15 mouse cellular contexts compared by ENCODE assay signal in genomic region chr14:30943038-30943437, GRCm38 (mm10). TPM values are rescaled to one million over a fixed set of nuclear protein-coding genes. Genes with fewer than 3 reads are reported as not detected.
DNase-seq lines count a peak whose midpoint lies in the region; ATAC-seq and TF ChIP-seq lines count a peak whose summit lies in the region.
"Had no signal": no experiment of that assay in that cellular context is flagged by ENCODE, and none has a peak within 500 bp of the region (broad histone marks: within the 10 kb centered on the region; RNA-seq: fewer than 3 reads in every experiment).

Gene Itih1, minus strand, starts transcription at chr14:30943289.

- H3K36me3 ChIP-seq in intestine, postnatal 0 days (ENCODE audit: control insufficient read depth, insufficient read depth): no peaks in the 10 kb centered on the region
- H3K36me3 ChIP-seq in intestine, embryonic 15.5 days: no peaks in the 10 kb centered on the region
- H3K36me3 ChIP-seq in neural tube, embryonic 15.5 days: no peaks in the 10 kb centered on the region
- no peaks in the 10 kb centered on the region for H3K36me3 ChIP-seq in liver, embryonic 12.5 days
- H3K36me3 ChIP-seq: hindbrain, embryonic 15.5 days; limb, embryonic 15.5 days had no signal

- WGBS in intestine, postnatal 0 days: 65% methylated on average over 7 of the region's 7 CpGs
- 65% methylated on average over 7 of the region's 7 CpGs for WGBS in intestine, embryonic 15.5 days
- WGBS in neural tube, embryonic 15.5 days: 87% methylated on average over 7 of the region's 7 CpGs
- WGBS in liver, embryonic 12.5 days (ENCODE audit: insufficient replicate concordance): 58% methylated on average over 7 of the region's 7 CpGs

- no peak within 1 kb of the TSS for H3K4me2 ChIP-seq in intestine, postnatal 0 days (replicated peaks; ENCODE audit: low read depth)
- H3K4me2 ChIP-seq in intestine, embryonic 15.5 days (replicated peaks): no peak within 1 kb of the TSS
- no peak within 1 kb of the TSS for H3K4me2 ChIP-seq in neural tube, embryonic 15.5 days
- H3K4me2 ChIP-seq in liver, embryonic 12.5 days: peak within 1 kb of the TSS; percentile 36
- H3K4me2 ChIP-seq: hindbrain, embryonic 15.5 days; limb, embryonic 15.5 days had no signal

- no peak within 1 kb of the TSS for H3K4me3 ChIP-seq in intestine, postnatal 0 days (ENCODE audit: low read depth, low read length)
- no peak within 1 kb of the TSS for H3K4me3 ChIP-seq in intestine, embryonic 15.5 days (replicated peaks)
- H3K4me3 ChIP-seq in neural tube, embryonic 15.5 days (replicated peaks): no peak within 1 kb of the TSS
- H3K4me3 ChIP-seq in liver, embryonic 12.5 days: peak within 1 kb of the TSS; percentile 4; the same call in 1 of the 2 replicates
- H3K4me3 ChIP-seq: hindbrain, embryonic 15.5 days; limb, embryonic 15.5 days had no signal

- DNase-seq in neural tube, embryonic 10.5 days (ENCODE audit: extremely low spot score, low spot score): no peak
- no peak for DNase-seq in adipocyte (ENCODE audit: low spot score)
- DNase-seq in ovary, postnatal 36 days (ENCODE audit: low spot score): no peak
- DNase-seq: cerebellum, postnatal 10 days; heart, postnatal 10 days; right cerebral cortex, postnatal 25 days; thymus, adult 18-20 months had no signal

- H3K27me3 ChIP-seq in intestine, postnatal 0 days (replicated peaks; ENCODE audit: control insufficient read depth, insufficient read depth, low read length): no peaks in the 10 kb centered on the region
- no peaks in the 10 kb centered on the region for H3K27me3 ChIP-seq in intestine, embryonic 15.5 days (replicated peaks)
- 0 out of 2 replicates have a peak, but pooled peaks cover 6% of the 10 kb centered on the region for H3K27me3 ChIP-seq in neural tube, embryonic 15.5 days (replicated peaks)
- peaks cover 16% of the 10 kb centered on the region for H3K27me3 ChIP-seq in liver, embryonic 12.5 days (replicated peaks)
- H3K27me3 ChIP-seq: hindbrain, embryonic 15.5 days; limb, embryonic 15.5 days had no signal

- no peaks in the 10 kb centered on the region for H3K9me3 ChIP-seq in intestine, postnatal 0 days (ENCODE audit: control insufficient read depth)
- no peaks in the 10 kb centered on the region for H3K9me3 ChIP-seq in intestine, embryonic 15.5 days
- H3K9me3 ChIP-seq in neural tube, embryonic 15.5 days (replicated peaks): no peaks in the 10 kb centered on the region
- H3K9me3 ChIP-seq in liver, embryonic 12.5 days (replicated peaks): no peaks in the 10 kb centered on the region
- H3K9me3 ChIP-seq: hindbrain, embryonic 15.5 days; limb, embryonic 15.5 days had no signal

- H3K27ac ChIP-seq in intestine, postnatal 0 days (ENCODE audit: low read depth, low read length): 0 out of 2 replicates have a peak within 1 kb of the TSS, but pooled peaks have one; percentile 35
- H3K27ac ChIP-seq in intestine, embryonic 15.5 days: no peak within 1 kb of the TSS
- H3K27ac ChIP-seq in neural tube, embryonic 15.5 days (replicated peaks): no peak within 1 kb of the TSS
- H3K27ac ChIP-seq in liver, embryonic 12.5 days: peak within 1 kb of the TSS; percentile 68
- H3K27ac ChIP-seq: hindbrain, embryonic 15.5 days; limb, embryonic 15.5 days had no signal

- no peak for TF ChIP-seq CTCF in intestine, postnatal 0 days (IDR thresholded peaks at IDR 0.05; ENCODE audit: low read depth)

- H3K4me1 ChIP-seq in intestine, postnatal 0 days (replicated peaks; ENCODE audit: control insufficient read depth, insufficient read depth, low read length): no peaks in the 10 kb centered on the region
- no peaks in the 10 kb centered on the region for H3K4me1 ChIP-seq in intestine, embryonic 15.5 days (replicated peaks)
- no peaks in the 10 kb centered on the region for H3K4me1 ChIP-seq in neural tube, embryonic 15.5 days
- H3K4me1 ChIP-seq in liver, embryonic 12.5 days: 0 out of 2 replicates have a peak, but pooled peaks cover 5% of the 10 kb centered on the region
- H3K4me1 ChIP-seq: hindbrain, embryonic 15.5 days; limb, embryonic 15.5 days had no signal

- ATAC-seq in intestine, postnatal 0 days: no peak
- no peak for ATAC-seq in intestine, embryonic 15.5 days
- ATAC-seq in neural tube, embryonic 15.5 days (ENCODE audit: low FRiP score): no peak
- peak; percentile 26; the same call in 1 of the 2 replicates for ATAC-seq in liver, embryonic 12.5 days

- H3K9ac ChIP-seq in intestine, postnatal 0 days (ENCODE audit: low read depth, low read length): no peak within 1 kb of the TSS
- H3K9ac ChIP-seq in intestine, embryonic 15.5 days: no peak within 1 kb of the TSS
- 0 out of 2 replicates have a peak within 1 kb of the TSS, but pooled peaks have one; percentile 14 for H3K9ac ChIP-seq in neural tube, embryonic 15.5 days (replicated peaks)
- no peak within 1 kb of the TSS for H3K9ac ChIP-seq in liver, embryonic 12.5 days
- H3K9ac ChIP-seq: hindbrain, embryonic 15.5 days; limb, embryonic 15.5 days had no signal

RNA-seq across cellular contexts. Expression of gene Itih1, which starts in this region (rescaled TPM):
- polyA plus RNA-seq in intestine, postnatal 0 days (2015; fragmentation: Nextera tagmentation; extraction: Ambion mirVana): not detected in 2 replicates
- polyA plus RNA-seq in intestine, embryonic 15.5 days (2015; fragmentation: Nextera tagmentation; extraction: Ambion mirVana): 0.41 and 1.2 TPM in 2 replicates
- polyA plus RNA-seq in neural tube, embryonic 15.5 days (2015; fragmentation: Nextera tagmentation; extraction: Ambion mirVana): not detected in 2 replicates
- polyA plus RNA-seq in liver, embryonic 12.5 days (2016; fragmentation: Nextera tagmentation; extraction: Ambion mirVana): 20.1 and 21.2 TPM in 2 replicates
- polyA plus RNA-seq: CD4-positive, CD25-positive, alpha-beta regulatory T cell, adult 4 months; forebrain, embryonic 11.5 days; hindbrain, embryonic 15.5 days had no signal

Comparison
In these comparisons a context has a peak if more than half of its experiments do, and no peak if none do; other contexts are left out.
1. H3K27ac ChIP-seq: peak in intestine, postnatal 0 days (single experiment) and liver, embryonic 12.5 days (single experiment); none in intestine, embryonic 15.5 days (single experiment) and neural tube, embryonic 15.5 days (single experiment).